Mouse (Mus musculus): ENCODE data around the gene Map3k3.

DNA sequence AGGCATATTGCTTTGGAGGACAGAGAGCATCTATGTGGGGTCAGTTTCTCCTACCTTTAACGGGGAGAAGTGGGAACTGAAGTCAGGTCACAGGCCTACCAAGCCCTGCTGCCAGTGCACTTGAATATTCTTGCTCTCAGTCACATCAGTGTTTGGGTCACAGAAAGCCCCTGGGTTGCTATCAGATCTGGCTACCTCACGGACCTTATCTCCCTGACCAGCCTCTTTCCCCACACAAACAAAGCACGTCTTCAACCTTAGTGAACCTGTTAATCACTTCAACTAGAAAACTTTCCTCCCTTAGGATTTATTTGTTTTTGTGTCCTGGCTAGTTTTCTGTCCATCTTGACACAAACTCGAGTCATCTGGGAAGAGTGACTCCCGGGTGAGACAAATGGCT lies 92.0 kb downstream of the Map3k3 start:
- TF ChIP-seq CHD2 (IDR thresholded peaks at IDR 0.05; ENCODE audit: low read depth, low read length), result no peak
- no peak for TF ChIP-seq ZC3H11A (IDR thresholded peaks at IDR 0.05; ENCODE audit: borderline replicate concordance, low read depth, low read length)
- no peak for TF ChIP-seq ZNF384 (IDR thresholded peaks at IDR 0.05; ENCODE audit: low read depth, low read length)

Measured in ES-E14 (cell line).